Mouse (Mus musculus): ENCODE measurements around the gene Uqcrc1. TPM values are rescaled to one million over a fixed set of nuclear protein-coding genes. Genes with fewer than 3 reads are reported as not detected.

The Uqcrc1 gene
- polyA plus RNA-seq, 2 experiments from 2014 or later, result 164 to 177 TPM

DNA sequence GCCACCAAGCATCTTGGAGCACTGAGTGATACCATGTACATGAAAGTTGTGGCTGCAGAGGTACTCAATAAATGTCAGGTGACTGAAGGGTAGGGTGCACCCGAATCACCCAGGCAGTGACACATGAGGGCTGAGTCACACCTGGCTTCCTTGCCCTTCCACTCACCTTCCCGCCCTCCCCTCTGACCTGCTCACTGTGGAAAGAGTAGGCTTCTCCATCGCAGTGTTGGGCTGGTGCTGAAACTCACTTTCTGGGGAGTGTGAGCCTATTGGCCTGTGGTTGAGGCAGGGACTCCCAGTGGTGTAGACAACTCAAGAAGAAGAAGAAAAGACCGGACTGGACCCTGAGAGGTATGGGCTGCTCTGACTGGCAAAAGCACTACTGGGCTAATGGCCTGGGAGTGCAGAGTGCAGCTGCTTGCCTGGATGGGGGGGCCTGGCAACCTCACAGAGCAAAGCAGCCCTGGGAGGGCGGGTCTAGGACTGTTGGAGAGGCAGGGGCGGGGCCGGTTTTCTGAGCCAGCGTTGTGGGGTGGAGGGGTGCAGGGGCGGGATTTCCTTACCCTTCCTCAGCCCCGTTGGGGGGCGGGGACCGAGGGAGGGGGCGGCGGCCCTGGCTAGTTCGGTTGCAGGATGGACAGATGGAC lies 51.4 kb downstream of the Uqcrc1 start:
- no peak for ATAC-seq

DNA sequence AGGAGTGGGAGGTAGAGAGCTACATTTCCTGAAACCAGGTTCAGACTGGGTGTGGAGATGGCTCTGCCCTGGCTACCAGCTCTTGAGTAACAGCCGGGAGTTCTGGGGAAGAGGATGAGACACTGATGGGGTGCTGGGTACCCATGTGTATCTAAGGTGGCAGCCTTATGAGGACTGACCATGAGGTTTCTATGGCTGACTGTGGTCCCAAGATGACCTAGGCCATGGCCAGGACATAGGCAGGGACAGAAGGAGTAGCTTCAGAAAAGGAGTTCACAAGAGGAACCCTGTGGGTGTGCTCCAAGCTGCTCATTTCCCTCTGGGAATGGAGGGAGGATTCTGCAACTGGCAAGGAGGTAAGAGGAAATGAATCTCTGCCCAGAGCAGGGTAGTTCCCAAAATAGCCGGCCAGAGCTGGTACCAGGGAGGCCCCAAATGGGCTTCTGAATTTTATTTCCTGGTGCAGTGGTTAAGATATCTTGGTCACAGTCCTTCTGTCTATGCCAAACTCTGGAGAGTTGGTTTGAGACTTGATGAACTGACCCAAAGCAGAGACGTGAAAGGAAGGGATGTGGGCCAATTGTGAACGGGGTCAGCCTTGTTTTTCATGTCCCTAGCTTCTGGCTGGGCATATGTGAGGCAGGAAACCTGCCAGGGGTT lies 53.5 kb downstream of the Uqcrc1 start:
- ATAC-seq, result no peak

DNA sequence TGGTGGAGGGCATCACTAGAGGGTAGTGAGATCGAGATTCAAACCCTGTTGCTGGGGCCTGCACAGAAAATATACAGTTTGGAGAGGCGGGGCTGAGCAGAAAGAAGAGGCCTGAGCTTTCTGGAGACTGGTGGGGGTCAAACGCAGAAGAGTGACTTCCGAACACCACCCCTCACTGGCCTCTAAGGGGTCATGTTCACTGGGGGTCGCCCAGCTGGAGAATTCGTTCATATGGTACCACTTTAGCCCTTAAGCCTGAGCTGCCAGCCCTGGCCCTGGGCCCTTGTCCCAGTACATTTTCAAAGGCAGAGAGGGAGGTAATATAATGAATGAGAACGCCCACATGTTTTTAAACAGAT lies 54.0 kb downstream of the Uqcrc1 start:
- ATAC-seq, result no peak

DNA sequence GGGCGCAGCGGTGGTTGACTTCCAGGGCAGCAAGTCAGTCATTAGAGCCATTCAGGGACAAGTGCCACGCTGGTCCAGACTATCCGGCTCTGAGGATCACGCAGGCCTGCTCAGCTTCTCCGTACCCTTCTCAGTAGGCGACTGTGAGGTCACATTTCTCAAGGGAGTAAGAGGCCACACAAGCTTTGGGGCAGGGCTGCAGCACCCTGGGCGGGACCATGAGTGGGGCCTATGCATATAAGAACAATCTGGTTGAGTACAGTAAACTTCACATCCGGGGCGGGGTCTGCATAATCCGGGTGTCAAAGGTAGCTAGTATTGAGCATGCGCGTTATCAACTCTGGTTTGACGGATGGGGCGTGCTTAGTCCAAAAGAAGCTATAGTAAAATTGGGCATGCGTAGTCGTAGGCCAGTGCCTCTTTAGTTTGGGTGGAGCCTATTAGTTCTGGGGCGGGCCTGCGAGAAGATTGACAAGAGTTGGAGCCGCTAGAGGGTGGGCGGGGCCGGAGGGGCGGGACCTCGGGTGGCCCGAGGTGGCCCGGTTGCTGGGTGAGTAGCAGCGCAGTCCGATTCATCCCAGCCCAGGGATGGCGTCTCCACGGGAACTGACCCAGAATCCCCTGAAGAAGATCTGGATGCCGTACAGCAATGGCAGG lies 55.1 kb downstream of the Uqcrc1 start, which contains the start of gene Pfkfb4:
TSS of gene Pfkfb4 (plus strand) at position 351 of the 657 bp plus-strand sequence.
- peak; percentile 96 for ATAC-seq

DNA sequence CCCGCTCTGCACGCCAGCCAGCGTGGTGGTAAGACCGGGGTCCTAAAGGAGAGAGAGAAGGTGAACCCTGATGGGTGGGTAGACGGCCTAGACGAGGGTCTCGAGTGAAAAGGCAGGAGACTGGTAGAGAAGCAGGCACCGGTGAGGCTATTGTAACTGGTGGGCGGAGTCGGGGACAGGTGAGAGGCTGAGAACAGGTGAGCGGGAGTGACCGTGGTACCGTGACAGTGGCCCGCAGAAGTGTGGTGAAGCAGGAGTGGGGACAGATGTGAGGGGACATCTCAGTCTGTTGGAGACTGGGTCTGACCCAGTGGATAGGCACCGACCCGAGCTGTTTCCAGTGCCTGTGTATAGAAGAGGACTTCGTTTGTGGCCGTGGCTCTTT lies 55.6 kb downstream of the Uqcrc1 start:
- no peak for ATAC-seq

DNA sequence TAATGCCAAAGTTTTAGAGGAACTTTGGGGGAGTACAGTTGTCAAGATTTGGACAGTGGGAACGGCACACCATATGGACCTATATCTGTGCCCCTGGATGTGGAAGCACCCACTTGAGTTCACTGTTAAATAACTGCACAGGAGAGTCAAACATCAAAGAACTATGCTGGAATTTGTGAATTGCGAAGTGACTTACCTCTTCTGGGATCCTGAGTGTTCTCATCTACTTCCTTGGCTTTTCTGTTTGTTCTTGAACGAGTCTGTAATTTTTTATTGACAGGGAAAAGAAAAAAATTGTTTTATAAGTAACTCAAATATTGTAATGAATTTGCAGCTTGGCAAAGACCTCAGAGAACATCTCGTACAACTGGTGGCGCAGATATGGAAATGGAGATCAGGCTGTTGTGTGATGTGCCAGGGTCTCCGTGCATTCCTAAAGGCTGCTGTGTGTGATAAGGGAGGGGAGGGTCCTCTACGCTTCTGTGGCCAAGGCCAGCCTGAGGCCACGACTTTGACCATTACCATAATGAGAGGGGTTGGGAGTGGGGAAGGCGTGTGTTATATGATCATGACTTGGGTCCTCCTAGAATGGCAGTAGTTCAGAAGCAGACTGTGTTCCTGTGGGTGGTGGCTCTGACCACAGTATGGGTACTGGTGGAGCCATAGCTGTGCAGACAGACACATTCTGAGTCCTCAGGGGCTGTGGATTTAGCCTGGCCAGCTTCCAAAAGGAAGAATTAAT lies 56.4 kb downstream of the Uqcrc1 start:
- no peak for ATAC-seq

DNA sequence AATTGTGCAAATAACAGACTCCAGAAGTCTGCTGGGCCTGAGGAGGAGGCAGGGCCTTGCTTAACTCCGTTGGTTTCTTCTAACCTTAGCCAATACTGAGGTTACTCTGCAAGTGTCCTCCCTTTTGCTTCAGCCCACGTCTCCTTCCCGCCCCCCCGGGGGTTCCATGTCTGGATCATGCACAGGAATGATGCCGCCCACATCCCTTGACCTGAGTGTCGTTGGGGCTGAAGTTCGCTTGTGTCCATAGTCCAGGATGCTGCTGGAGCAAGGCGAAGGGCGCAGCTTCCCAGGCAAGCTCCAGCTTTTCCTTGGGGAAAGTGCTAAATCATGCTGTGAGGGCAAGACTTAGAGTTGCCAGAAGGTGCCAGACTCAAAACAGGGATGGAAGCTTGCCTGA lies 60.0 kb downstream of the Uqcrc1 start:
- no peak for ATAC-seq

DNA sequence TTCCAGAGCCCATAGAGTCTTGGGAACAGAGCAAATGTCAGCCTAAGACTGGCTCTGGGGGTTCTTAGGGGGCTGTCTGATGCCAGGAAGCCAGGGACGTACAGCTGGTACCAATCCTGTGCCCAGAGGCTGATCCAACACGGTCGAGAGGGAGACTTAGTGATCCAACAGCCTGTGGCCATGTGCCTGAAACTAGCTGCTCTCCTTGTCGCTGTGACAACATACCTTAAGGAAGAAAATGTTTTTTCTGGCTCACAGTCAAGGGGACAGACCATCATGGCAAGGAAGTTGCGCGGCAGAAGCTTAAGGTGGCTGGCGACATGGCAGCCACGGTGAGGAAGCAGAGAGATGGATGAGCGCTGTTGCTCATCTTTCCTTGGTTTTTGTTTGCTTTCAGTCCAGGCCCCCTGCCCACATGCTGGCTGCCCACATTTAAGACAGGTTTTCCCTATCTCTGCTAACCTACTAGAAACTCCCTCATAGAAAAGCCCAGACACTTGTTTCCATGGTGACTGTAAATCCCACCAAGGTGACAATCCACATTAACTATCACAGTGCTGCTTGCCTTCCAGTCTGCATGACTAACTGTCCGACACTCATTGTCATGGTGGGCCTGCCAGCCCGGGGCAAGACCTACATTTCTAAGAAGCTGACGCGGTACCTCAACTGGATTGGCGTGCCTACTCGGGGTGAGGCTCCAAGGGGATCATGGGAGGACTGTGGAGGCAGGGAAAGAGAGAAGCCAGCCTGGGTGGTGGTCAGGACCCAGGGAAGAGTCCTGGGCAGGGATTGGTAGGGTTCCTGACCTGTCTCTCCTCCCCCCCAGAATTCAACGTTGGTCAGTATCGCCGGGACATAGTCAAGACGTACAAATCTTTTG lies 62.1 kb downstream of the Uqcrc1 start:
- ATAC-seq, result no peak

DNA sequence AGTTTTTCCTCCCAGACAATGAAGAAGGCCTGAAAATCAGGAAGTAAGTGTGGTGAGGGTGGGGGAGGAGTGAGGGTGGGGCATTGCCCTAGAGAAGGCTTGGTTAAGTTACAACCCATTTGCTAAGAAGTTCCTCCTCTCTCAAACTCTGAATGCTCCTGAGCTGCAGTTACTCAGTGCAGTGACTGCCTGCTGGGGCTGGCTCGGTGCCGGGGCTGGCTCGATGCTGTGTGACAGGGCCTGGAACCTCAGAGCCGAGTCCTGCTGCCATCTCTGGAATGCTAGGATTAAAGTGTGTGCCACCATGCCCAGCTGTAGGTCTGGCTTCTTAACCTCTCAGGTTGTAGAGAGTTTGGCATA lies 62.7 kb downstream of the Uqcrc1 start:
- ATAC-seq, result no peak

Other genes with a start within 250 kb of the Uqcrc1 start
- 1 to 10 TPM; 4.0 to 5.4 TPM for gene Prkar2a, start 247.3 kb upstream of the Uqcrc1 start, polyA plus RNA-seq (2017; shearing (Covaris generic))
- 10 to 100 TPM; 13.2 to 15.8 TPM for gene Ip6k2, start 152.8 kb upstream of the Uqcrc1 start, polyA plus RNA-seq (2017; shearing (Covaris generic))
- gene Nckipsd, start 128.3 kb upstream of the Uqcrc1 start, polyA plus RNA-seq (2017; shearing (Covaris generic)), result 1 to 10 TPM; 3.9 to 7.3 TPM
- gene Celsr3, start 110.3 kb upstream of the Uqcrc1 start, polyA plus RNA-seq (2017; shearing (Covaris generic)), result not detected
- gene Slc26a6, start 83.3 kb upstream of the Uqcrc1 start, polyA plus RNA-seq (2017; shearing (Covaris generic)), result 1 to 10 TPM; 6.0 to 9.3 TPM
- gene Tmem89, start 22.0 kb upstream of the Uqcrc1 start, polyA plus RNA-seq (2017; shearing (Covaris generic)), result not detected
- gene Col7a1, start 17.0 kb downstream of the Uqcrc1 start, polyA plus RNA-seq (2017; shearing (Covaris generic)), result not detected
- gene Ucn2, start 49.4 kb downstream of the Uqcrc1 start, polyA plus RNA-seq (2017; shearing (Covaris generic)), result not detected
- gene Pfkfb4, start 55.1 kb downstream of the Uqcrc1 start, polyA plus RNA-seq (2017; shearing (Covaris generic)), result 1 to 10 TPM; 2.2 to 2.5 TPM
- gene Shisa5, start 101.9 kb downstream of the Uqcrc1 start, polyA plus RNA-seq (2017; shearing (Covaris generic)), result 1,000 to 10,000 TPM; 2,345 to 2,363 TPM
- 10 to 100 TPM; 36.6 to 42.8 TPM for gene Trex1, start 123.1 kb downstream of the Uqcrc1 start, polyA plus RNA-seq (2017; shearing (Covaris generic))
- gene Atrip, start 137.5 kb downstream of the Uqcrc1 start, polyA plus RNA-seq (2017; shearing (Covaris generic)), result 10 to 100 TPM; 15.3 to 16.3 TPM
- 10 to 100 TPM; 10.9 to 12.4 TPM for gene Ccdc51, start 145.9 kb downstream of the Uqcrc1 start, polyA plus RNA-seq (2017; shearing (Covaris generic))
- gene Tma7, start 146.0 kb downstream of the Uqcrc1 start, polyA plus RNA-seq (2017; shearing (Covaris generic)), result 100 to 1,000 TPM; 726 to 879 TPM
- gene Plxnb1, start 158.8 kb downstream of the Uqcrc1 start, polyA plus RNA-seq (2017; shearing (Covaris generic)), result under 1 TPM; 0.16 to 0.80 TPM
- gene Fbxw21, start 225.4 kb downstream of the Uqcrc1 start, polyA plus RNA-seq (2017; shearing (Covaris generic)), result not detected